Mouse (Mus musculus): ENCODE results near the gene Ifnb1. TPM values are rescaled to one million over a fixed set of nuclear protein-coding genes. Genes with fewer than 3 reads are reported as not detected.

The Ifnb1 gene
- not detected in 2 replicates for polyA plus RNA-seq (2012; rRNA removed)

DNA sequence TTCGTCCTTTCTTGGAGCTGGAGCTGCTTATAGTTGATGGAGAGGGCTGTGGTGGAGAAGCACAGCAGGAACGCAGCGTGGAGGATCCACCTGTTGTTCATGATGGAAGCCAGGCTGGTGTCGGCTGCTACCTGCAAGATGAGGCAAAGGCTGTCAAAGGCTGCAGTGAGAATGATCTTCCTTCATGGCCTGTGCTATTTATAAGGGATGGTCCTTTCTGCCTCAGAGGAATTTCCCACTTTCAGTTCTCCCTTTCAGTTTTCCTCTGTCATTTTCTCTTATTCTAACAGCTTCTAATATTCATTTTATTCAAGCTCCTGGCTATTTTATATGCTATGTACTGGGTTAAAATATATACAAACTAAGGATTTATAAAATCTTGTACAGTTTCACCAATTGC, at the start of gene Ifnb1:
Ifnb1 (minus strand) TSS at position 101 of the 400 bp plus-strand sequence.

DNA sequence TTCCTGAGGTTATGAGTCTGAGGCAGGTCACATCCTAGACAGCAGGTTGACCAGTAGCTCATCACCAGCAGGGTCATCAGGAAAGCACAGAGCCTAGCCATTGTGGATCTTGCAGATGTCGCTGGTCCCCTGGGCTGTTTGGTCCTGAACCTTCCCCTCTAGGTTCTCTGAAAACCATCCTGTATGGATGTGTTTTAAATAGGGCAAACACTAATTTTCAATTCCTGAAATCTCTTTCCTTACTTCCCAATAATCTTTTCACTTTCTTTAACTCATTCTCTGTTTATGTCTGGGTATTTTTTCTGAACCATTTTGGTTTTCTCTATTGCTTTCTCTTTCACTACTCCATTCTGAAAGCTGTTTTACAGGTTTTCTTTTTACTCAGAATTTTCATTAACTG, 49.1 kb upstream of the Ifnb1 start, which contains the start of gene Ifna14:
Ifna14 (minus strand) TSS at position 101 of the 400 bp plus-strand sequence.

DNA sequence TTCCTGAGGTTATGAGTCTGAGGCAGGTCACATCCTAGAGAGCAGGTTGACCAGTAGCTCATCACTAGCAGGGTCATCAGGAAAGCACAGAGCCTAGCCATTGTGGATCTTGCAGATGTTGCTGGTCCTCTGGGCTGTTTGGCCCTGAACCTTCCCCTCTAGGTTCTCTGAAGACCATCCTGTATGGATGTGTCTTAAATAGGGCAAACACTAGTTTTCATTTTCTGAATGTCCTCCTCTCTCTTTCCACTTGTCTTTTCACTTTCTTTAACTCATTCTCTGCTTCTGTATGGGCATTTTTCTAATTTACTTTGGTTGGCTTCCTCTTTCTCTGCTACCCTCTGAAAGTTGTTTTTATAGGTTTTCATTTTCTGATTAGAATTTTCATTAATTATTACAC, 35.6 kb upstream of the Ifnb1 start, which contains the start of gene Ifna15:
Ifna15 (minus strand) TSS at position 101 of the 400 bp plus-strand sequence.

Other genes with a start within 250 kb of the Ifnb1 start
- gene Hacd4, start 83.8 kb downstream of the Ifnb1 start, polyA plus RNA-seq (2012; rRNA removed): 0.62 and 0.87 TPM in 2 replicates
- gene Ifna15, start 35.5 kb upstream of the Ifnb1 start, polyA plus RNA-seq (2012; rRNA removed): not detected in 2 replicates
- not detected in 2 replicates for gene Ifna14, start 49.0 kb upstream of the Ifnb1 start, polyA plus RNA-seq (2012; rRNA removed)
- not detected in 2 replicates for gene Ifna9, start 69.6 kb upstream of the Ifnb1 start, polyA plus RNA-seq (2012; rRNA removed)
- gene Ifna12, start 80.6 kb upstream of the Ifnb1 start, polyA plus RNA-seq (2012; rRNA removed): not detected in 2 replicates
- not detected in 2 replicates for gene C87499, start 111.6 kb upstream of the Ifnb1 start, polyA plus RNA-seq (2012; rRNA removed)
- gene Ifna13, start 121.7 kb upstream of the Ifnb1 start, polyA plus RNA-seq (2012; rRNA removed): not detected in 2 replicates
- not detected in 2 replicates for gene Ifna16, start 154.2 kb upstream of the Ifnb1 start, polyA plus RNA-seq (2012; rRNA removed)
- gene Ifna2, start 161.1 kb upstream of the Ifnb1 start, polyA plus RNA-seq (2012; rRNA removed): not detected in 2 replicates
- not detected in 2 replicates for gene Ifnab, start 168.6 kb upstream of the Ifnb1 start, polyA plus RNA-seq (2012; rRNA removed)
- 0.30 TPM in 1 of 2 replicates, not detected in the other for gene Gm26566, start 199.0 kb upstream of the Ifnb1 start, polyA plus RNA-seq (2012; rRNA removed)
- 3.6 and 6.2 TPM in 2 replicates for gene Klhl9, start 199.7 kb upstream of the Ifnb1 start, polyA plus RNA-seq (2012; rRNA removed)
- not detected in 2 replicates for gene Gm13271, start 232.1 kb upstream of the Ifnb1 start, polyA plus RNA-seq (2012; rRNA removed)
- not detected in 2 replicates for gene Gm13283, start 237.3 kb upstream of the Ifnb1 start, polyA plus RNA-seq (2012; rRNA removed)